Mouse (Mus musculus): ENCODE results near the gene Wdhd1. TPM values are rescaled to one million over a fixed set of nuclear protein-coding genes. Genes with fewer than 3 reads are reported as not detected.
"Not testable (repeated sequence)": the region's sequence is repeated elsewhere in the genome, so short reads cannot be mapped to it uniquely, and the experiment has no call there.

The Wdhd1 gene
- 1 to 10 TPM; 5.7 TPM for total RNA-seq (2021)
- long read RNA-seq, full-length matches to known transcripts = 1 of 2 reads
- long read RNA-seq, partial matches to known transcripts = 0 of 2 reads
- long read RNA-seq, other reads (novel, unspliced or antisense) = 1 of 2 reads

DNA sequence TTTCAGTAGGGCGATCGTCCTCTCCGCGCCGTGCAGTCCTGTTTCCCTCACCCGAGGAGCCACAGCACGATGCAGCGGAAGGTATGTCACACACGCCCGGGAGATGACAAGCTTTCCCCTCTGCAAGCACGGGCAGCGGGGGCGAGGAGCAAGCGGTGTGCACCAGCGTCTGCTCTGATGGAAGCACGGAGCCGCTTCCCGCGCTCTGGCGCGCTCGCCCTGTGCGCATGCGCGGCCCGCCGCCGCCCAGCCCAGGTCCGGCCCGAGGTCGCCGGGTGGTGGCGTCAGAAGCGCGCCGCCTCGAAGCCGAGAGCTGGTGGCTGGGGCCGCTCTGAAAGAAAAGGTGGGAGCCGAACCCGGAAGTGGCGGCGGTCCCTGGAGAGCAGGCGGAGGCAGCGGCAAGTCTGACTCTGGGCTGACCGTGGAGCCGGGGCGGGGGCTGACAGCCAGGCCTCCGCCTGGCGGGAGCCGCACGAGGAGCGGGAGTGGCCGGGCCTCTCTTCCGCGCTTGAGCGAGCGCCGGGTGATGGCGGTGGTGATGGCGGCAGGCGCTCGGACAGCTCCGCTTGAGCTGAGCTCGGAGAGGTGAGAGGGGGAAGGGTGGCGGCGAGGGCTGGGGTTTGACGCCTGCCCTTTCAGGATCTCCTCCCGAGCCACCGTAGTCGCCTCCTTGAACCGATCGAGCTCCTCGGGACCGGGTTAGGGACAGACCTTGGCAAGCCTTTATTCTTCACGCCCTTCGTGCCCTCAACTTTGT is at the start of gene Wdhd1, which contains the start of gene Socs4:
Gene Wdhd1 (minus strand): TSS at position 221 of the 757 bp plus-strand sequence.
Gene Socs4 (plus strand): TSS at position 295 of the 757 bp plus-strand sequence.
- peak; percentile 89 to 95 for DNase-seq (ENCODE audit: low spot score in 2 of 2)

DNA sequence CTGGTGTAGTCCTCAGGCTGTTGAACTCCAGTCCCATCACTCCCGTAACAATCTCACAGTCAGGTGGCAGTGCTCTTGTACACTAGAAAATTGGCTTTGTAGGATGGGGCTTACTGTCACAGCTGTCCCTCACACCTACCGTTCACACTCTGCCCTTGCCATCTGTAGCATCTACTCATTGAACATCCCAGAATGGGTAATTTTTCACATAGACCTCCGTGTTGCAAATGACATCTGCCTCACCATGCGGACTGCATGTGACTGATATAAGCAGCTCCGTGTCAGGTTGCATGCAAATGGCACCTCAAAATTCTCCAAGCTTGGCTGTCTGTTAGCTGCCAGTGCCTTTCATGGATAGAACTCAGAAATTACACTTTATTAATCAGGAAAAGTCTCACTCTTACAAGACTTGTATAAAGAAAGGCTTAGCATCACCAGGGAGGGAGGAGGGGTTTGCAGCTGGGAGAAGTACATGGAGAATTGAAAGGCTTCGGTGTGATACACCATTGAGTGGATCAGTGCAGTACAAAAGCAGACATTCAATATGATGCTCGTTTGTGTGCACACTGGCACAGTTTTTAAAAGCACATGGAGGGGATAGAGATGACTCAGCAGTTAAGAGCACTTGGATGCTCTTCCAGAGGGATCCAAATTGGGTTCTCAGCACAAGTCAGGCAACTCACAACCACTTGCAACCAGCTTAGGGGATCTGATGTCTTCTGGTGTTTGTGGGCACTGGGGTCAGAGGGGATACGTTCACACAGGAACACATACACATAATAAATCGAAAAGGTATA is 49.5 kb upstream of the Wdhd1 start:
- peak; percentile 27 to 43 for DNase-seq (ENCODE audit: low spot score in 2 of 2)

DNA sequence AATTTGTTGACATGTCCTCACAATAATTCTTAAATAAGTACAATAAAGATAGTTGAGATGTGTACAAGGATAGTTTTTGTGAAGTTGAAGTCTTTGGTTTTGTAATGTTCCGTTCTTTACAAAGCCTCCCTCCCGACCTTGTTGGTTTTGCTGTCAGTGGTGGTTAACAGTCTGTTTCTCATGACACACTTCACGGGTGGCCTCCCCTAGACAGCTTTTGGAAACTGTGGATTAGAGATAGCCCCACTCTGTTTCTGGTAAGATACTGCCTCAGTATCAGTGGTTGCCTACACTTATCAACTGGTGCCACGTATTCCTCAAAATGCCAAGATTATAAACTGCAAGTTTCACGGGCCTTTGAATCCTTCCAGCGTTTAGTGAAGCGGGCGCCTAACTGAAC is 44.9 kb upstream of the Wdhd1 start:
- DNase-seq (ENCODE audit: low spot score in 2 of 2) = not testable (repeated sequence)

GRCm38 (mm10) chr14:47319362-47319761 is 42.7 kb upstream of the Wdhd1 start:
- DNase-seq (ENCODE audit: low spot score in 2 of 2) = no peak

DNA sequence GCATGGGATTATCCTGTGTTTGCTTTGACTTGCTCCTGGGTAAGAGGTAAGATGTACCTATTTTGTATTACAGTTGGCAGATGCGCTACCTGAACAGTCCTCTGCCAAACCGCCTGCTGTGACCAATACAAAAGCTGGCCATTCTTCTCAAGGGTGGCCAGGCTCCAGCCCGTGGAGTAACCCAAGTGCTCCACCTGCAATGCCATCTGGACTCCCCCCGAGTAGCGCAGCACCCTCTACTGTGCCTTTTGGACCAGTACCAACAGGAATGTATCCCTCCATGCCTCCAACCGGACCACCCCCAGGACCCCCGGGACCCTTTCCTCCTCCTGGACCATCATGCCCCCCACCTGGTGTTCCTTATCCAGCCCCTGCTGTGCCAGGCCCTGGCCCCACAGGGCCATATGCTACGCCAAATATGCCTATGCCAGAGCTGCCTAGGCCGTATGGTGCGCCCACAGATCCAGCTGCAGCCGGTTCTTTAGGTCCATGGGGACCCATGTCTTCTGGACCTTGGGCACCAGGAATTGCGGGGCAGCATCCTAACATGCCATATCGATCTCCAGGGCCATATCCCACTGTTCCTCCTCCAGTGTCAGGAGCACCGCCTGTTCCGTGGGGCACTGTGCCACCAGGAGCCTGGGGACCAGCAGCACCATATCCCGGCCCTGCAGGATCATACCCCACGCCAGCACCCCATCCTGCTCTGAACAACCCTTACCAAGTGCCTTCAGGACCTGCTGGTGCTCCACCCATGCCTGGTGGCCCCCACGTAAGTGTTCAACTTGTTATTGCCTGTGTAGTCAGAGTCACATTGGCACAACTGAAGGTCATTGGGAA is 33.9 kb upstream of the Wdhd1 start:
- DNase-seq (ENCODE audit: low spot score in 2 of 2) = no peak

GRCm38 (mm10) chr14:47309061-47309460 is 32.4 kb upstream of the Wdhd1 start:
- no peak for DNase-seq (ENCODE audit: low spot score in 2 of 2)

- no peak for DNase-seq (ENCODE audit: low spot score in 2 of 2)
Measured at GRCm38 (mm10) chr14:47307669-47308068, 31.0 kb upstream of the Wdhd1 start.

- no peak for DNase-seq (ENCODE audit: low spot score in 2 of 2)
Measured at GRCm38 (mm10) chr14:47305933-47306332, 29.3 kb upstream of the Wdhd1 start.

- DNase-seq (ENCODE audit: low spot score in 2 of 2) = no peak
Measured at GRCm38 (mm10) chr14:47304814-47305405, 28.3 kb upstream of the Wdhd1 start.

- no peak for DNase-seq (ENCODE audit: low spot score in 2 of 2)
Measured at GRCm38 (mm10) chr14:47302885-47303680, 26.4 kb upstream of the Wdhd1 start.

GRCm38 (mm10) chr14:47298819-47299261 is 22.2 kb upstream of the Wdhd1 start:
- DNase-seq (ENCODE audit: low spot score in 2 of 2) = peak in 1 of 2 experiments; percentile 12

GRCm38 (mm10) chr14:47298408-47298792 is 21.7 kb upstream of the Wdhd1 start:
- DNase-seq (ENCODE audit: low spot score in 2 of 2) = no peak

- DNase-seq (ENCODE audit: low spot score in 2 of 2) = peak; percentile 97 to 98
Measured at GRCm38 (mm10) chr14:47297785-47298407, 21.2 kb upstream of the Wdhd1 start, which contains the start of gene Mapk1ip1l. Gene Mapk1ip1l (plus strand): TSS chr14:47298266.

DNA sequence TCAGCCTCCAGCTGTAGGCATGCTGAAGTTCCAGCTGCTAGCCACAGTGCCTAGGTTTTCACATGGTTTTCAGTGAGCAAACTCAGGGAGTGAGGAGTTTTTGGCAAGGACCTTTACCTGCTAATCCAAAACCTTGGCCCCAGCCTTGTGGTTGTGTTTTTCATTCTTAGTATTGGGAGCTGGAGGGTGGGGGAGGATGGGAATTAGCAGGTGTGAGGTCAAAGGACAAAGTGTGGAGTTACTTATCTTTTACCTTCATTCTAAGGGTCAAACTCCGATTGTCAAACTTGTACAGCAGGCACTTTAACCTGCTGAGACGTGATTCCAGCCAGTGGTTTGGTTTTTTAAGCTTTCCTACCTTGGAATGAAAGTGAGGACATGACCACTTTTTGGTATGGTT is 19.6 kb upstream of the Wdhd1 start:
- DNase-seq (ENCODE audit: low spot score in 2 of 2) = no peak

DNA sequence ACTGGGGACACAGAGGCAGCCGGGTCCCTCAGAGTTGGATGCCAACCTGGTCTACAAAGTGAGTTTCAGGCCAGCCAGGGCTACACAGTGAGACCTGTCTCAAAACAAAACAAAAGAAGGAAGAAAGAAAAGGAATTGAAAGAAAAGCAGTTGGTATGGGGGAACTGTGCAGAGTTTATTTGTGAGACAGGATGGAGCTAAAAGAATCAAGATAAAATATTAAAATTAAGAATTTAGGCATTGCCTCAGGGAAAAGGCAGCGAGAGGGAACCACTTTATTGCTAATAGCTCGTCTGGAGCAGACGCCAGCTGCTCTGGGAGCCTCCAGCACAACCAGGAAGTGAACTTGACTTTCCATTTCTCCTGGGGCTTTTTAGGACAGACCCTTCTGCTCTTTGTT is 17.5 kb upstream of the Wdhd1 start:
- DNase-seq (ENCODE audit: low spot score in 2 of 2) = no peak

GRCm38 (mm10) chr14:47291772-47292171 is 15.1 kb upstream of the Wdhd1 start:
- no peak for DNase-seq (ENCODE audit: low spot score in 2 of 2)

DNA sequence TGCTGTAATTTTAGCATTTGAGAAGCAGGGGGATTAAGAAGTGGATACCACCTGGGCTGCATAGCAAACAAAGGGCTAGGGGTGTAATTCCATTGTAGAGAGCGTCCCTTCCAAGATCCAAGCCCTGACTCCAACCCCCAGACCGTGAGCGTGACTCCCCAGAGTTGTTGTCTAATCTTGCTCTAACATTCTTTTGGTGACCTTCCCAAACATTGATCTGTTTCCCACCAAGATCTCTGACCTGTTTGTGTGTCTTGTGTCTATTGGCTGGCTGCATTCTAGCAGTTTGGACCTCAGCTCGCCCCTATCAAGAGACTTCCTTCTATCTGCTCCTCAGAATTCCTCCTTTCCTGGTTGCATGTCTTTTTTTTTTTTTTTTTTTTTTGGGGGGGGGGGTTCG is 10.4 kb upstream of the Wdhd1 start:
- DNase-seq (ENCODE audit: low spot score in 2 of 2) = no peak

DNA sequence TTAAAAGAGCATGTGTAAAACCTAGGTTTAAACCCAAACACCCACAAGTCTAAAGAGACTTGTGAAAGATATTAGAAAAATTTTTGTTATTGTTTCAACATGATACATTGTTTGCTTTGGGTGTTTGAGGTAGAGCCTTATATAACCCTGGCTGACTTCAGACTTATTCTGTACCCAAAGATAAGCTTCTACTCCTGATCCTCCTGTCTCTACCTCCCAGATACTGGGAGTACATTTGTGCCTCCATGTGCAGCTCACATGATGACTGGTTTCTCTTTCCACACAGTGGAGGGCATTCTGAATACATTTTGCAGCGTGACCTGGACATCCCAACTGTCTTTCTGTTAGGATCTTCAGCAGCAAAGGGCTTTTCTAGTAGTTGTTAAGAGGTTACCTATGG is 9.6 kb upstream of the Wdhd1 start:
- DNase-seq (ENCODE audit: low spot score in 2 of 2) = no peak

GRCm38 (mm10) chr14:47285271-47285670 is 8.6 kb upstream of the Wdhd1 start:
- DNase-seq (ENCODE audit: low spot score in 2 of 2) = no peak
